Mouse (Mus musculus): ENCODE data around the gene Ceacam2.
"Not testable (repeated sequence)": the region's sequence is repeated elsewhere in the genome, so short reads cannot be mapped to it uniquely, and the experiment has no call there.

Gene Ceacam2

DNA sequence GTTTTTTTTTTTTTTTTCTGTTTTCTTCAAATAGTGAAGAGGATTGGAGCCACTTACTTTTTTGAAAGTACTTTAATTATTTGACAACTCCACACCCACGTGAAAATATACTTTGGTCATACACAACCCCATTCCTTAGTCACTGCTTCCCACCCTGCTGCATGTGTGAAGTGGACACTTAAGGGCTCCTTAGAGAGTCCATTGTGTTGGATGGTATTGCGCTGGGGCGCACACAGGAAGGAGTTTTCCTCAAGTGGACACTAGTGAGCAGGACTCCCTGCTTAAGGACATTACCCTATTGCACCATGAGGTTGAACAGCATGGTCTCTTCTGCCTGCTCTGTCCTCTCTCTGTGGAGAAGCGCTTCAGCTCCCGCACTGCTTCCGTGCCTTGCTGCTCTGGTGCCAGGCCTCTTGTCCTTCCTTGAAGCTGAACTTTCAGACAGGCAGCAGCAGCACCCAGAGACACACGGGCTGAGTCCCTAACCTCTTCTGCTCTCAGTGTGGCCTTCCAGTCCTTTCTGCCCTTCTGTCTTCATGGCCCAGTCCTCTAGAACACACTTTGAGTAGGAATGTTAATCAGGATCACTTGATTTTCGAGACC lies 56.4 kb downstream of the Ceacam2 start:
- DNase-seq (ENCODE audit: low read depth, low spot score), result no peak

DNA sequence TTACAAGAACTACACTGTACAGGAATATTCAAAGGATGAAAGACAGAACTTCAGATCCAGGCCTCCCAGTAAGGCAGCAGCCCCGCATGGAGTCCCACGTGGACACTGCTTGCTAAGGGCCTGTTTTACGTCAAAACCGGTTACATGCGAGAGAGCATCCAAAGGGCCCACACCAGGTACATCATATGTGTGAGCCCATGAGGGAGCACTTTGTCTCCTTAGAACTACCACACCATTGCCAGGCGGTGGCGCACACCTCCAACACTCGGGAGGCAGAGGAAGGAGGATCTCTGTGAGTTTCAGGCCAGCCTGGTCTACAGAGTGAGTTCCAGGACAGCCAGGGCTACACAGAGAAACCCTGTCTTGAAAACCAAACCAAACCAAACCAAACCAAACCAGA lies 58.9 kb downstream of the Ceacam2 start:
- DNase-seq (ENCODE audit: low read depth, low spot score), result not testable (repeated sequence)

DNA sequence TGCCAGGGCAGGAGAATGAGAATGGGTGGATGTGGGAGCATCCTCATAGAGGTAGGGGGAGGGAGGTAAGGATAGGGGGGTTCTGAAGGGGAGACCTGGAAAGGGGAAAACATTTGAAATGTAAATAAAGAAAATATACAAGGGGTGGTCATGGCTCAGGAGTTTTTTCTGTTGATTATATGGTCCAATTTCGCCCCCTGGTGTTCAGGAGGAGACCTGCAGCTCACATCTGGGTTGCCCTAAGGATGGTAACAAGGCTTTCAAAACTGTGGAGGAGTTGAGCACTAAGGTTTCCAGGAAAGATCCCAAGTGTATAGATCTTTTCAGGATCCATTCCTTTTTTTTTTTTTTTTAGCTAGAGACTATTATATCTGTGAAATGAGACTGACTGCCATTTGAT lies 60.2 kb downstream of the Ceacam2 start:
- DNase-seq (ENCODE audit: low read depth, low spot score), result peak; percentile 29

DNA sequence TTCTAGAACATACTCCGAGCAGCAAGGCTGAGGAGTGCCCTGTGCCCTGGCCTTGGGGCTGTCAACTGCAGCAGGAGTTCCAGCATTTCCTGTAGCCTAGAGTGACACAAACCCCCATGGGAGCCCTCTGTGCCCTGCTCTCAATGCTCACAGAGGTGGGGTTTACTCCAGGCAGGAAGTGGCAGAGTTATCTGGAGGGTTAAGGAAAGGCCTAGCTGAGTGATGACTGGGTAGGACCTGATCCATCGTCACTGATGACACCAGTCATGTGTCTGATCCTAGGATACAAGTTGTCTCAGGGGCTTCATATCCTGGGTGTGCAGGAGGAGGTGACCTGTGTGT lies 61.9 kb downstream of the Ceacam2 start:
- DNase-seq (ENCODE audit: low read depth, low spot score), result not testable (repeated sequence)

DNA sequence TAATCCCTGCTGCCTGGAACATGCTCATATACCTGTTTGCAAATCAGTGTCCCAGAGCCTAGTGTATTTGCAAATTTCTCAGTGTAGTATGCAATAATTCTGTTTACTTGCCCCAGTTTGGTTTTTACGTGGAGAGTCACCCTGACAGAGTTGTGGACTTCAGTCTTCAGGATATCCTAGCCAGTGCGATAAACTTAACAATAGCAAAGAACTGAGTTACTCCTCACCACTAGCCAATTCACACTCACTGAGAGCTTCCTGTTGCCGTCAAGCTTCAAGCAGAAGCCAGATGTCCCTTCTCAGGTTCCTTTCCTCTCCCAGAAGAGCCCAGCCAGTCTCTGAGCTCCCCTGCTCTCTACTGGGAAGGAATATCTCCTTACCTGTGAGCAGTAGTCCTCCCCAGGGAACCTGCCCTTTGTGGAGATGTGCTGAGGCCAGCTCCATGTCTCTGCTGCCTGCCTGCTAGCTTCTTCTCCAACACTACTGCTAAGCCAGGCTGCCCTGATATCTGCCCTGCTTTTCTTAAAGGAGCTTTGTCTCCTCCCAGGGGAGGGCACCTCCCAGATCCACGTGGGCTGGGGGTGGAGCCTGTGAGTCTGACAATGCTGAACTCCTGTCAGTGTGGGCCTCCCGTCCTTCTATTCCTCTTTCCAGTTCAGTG lies 62.4 kb downstream of the Ceacam2 start, which contains the start of gene Ceacam1:
Gene Ceacam1 (minus strand): TSS at position 513 of the 661 bp plus-strand sequence.
- DNase-seq (ENCODE audit: low read depth, low spot score), result peak; percentile 14

DNA sequence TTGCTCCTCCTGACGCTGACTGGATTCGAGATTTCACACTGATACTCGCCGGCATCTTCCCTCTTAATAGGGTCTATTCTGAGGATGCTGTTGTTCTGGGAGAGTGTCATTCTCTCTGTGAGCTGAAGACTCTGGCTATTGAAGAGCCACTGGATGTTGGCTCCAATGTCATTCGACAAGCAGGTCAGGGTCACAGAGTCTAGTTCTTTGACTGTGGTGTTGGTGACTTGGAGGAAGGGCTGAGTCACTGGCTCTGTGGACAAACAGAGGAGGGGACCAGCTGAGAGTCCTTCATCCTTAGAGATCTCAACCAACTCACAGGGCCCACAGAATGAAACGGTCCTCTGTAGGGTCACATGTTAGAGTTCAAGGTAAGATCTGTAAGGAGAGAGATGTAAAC lies 67.8 kb downstream of the Ceacam2 start:
- DNase-seq (ENCODE audit: low read depth, low spot score), result not testable (repeated sequence)

Measured in mesoderm, embryonic 11.5 days (tissue).